Mouse (Mus musculus) forebrain, embryonic 14.5 days (tissue): Measurements from ENCODE around the gene Cyp21a1. TPM values are rescaled to one million over a fixed set of nuclear protein-coding genes. Genes with fewer than 3 reads are reported as not detected.
"Not testable (repeated sequence)": the region's sequence is repeated elsewhere in the genome, so short reads cannot be mapped to it uniquely, and the experiment has no call there.

Experiments
- ATAC-seq: fragments of 200-750 bp; cut with Nextera tagmentation; 2 replicates; pipeline ENCODE4 v1.8.0; 2017; ENCODE audit warnings: mild to moderate bottlenecking, moderate library complexity
- DNase-seq: peaks from one replicate; pipeline ENCODE4 v3.0.0-alpha.2; 2015; ENCODE audit warnings: low spot score
- H3K27ac ChIP-seq: fragments of 300-500 bp; sonication (generic); 2 replicates; pipeline ENCODE4 v1.5.1; 2014; ENCODE audit warnings: low read depth, mild to moderate bottlenecking, control low read depth, low read length, moderate library complexity
- H3K27me3 ChIP-seq: fragments of 300-500 bp; sonication (generic); replicated peaks from 2 replicates; pipeline ENCODE4 v1.6.1; 2014; ENCODE audit warnings: low read length, control low read depth, mixed read lengths; ENCODE audit not compliant: control insufficient read depth, insufficient read depth
- H3K36me3 ChIP-seq: fragments of 300-500 bp; sonication (generic); 2 replicates; pipeline ENCODE4 v1.6.1; 2014; ENCODE audit warnings: low read length, control low read depth; ENCODE audit not compliant: control insufficient read depth, insufficient read depth
- H3K4me1 ChIP-seq: fragments of 300-500 bp; sonication (generic); 2 replicates; pipeline ENCODE4 v1.6.1; 2014; ENCODE audit warnings: antibody characterized with exemption, low read length, control low read depth; ENCODE audit not compliant: control insufficient read depth, insufficient read depth
- H3K4me2 ChIP-seq: fragments of 300-500 bp; sonication (generic); 2 replicates; pipeline ENCODE4 v1.6.1; 2014; ENCODE audit warnings: mild to moderate bottlenecking, control low read depth, low read length
- H3K4me3 ChIP-seq: fragments of 300-500 bp; sonication (generic); 2 replicates; pipeline ENCODE4 v1.5.1; 2014; ENCODE audit warnings: low read depth, low read length, control low read depth
- H3K9ac ChIP-seq: fragments of 300-500 bp; sonication (generic); 2 replicates; pipeline ENCODE4 v1.6.1; 2014; ENCODE audit warnings: mild to moderate bottlenecking, low read length, control low read depth, moderate library complexity
- H3K9me3 ChIP-seq: fragments of 300-500 bp; sonication (generic); replicated peaks from 2 replicates; pipeline ENCODE4 v1.6.1; 2016; ENCODE audit warnings: low read length, control low read depth, mixed read lengths; ENCODE audit not compliant: control insufficient read depth
- WGBS: fragments of 180-500 bp; shearing (Covaris S2); extraction: QIAGEN DNeasy Blood & Tissue Kit; methylation state at CpG from one replicate; pipeline ENCODE4 v1.1.7; 2014; 5-methylcytosine and 5-hydroxymethylcytosine counted together
- polyA plus RNA-seq: library from polyadenylated mRNA; unstranded; fragments of >200 nt; fragmentation: Nextera tagmentation; extraction: Ambion mirVana; gene quantifications from 2 replicates; pipeline ENCODE4 v1.2.1, GENCODE M21; 2014

The Cyp21a1 gene
- not detected in 2 replicates for polyA plus RNA-seq

DNA sequence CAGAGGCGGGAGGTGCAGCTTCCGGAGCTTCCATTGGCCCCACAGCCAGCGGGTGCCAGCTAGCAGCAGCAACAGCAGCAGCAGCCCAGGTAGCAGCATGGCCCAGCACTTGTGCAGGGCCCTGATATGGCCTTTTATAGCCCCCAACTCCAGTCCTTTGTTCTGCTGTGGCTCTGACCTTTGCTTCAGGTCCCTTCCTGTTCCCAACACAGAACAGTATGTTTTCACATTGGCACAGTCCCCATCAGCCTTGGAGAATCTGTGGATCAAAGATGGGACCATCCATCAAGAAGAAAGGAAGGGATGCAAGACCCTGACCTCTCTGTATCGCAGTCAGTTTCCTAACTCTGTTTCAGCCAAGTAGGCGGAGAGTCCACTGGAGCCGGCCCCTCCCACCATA is at the start of gene Cyp21a1:
TSS of gene Cyp21a1 (minus strand) at position 261 of the 400 bp plus-strand sequence.
- not testable (repeated sequence) for H3K4me2 ChIP-seq, H3K9ac ChIP-seq, H3K36me3 ChIP-seq, H3K27ac ChIP-seq, H3K4me3 ChIP-seq, H3K9me3 ChIP-seq, H3K27me3 ChIP-seq, ATAC-seq, DNase-seq, H3K4me1 ChIP-seq
- WGBS: 100% methylated on average over 2 of the region's 6 CpGs

DNA sequence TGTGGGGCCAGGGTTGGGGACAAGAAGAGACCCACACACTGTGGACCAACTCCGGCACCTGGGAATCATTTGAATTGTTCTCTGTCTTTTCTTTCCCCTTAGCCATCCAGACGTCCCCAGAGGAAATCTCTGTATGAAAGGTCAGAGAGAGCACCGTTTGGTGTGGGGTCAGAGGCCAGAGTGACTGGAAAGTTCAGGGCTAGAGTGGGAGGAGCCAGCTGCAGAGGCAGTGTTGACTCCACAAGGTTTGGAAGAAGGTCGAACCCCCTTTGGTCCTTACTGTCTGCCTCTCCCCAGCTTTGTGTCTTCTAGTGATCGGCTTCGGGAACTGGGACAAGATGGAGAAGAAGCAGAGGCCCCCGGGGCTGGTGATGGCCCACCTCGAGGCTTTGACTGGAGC is 49.1 kb upstream of the Cyp21a1 start:
- H3K9ac ChIP-seq: no peak overlapping the region
- H3K27me3 ChIP-seq: no peaks in the 10 kb centered on the region
- no peaks in the 10 kb centered on the region for H3K9me3 ChIP-seq
- no peak overlapping the region for H3K4me2 ChIP-seq
- H3K27ac ChIP-seq: no peak overlapping the region
- H3K36me3 ChIP-seq: peaks cover 53% of the 10 kb centered on the region
- 88% methylated on average over 8 of the region's 8 CpGs for WGBS
- H3K4me1 ChIP-seq: peaks cover 17% of the 10 kb centered on the region
- H3K4me3 ChIP-seq: no peak overlapping the region
- ATAC-seq: no peak
- no peak for DNase-seq

- ATAC-seq: no peak; the same call in 1 of the 2 replicates
- Histone ChIP-seq H3K27ac (no peak overlapping the region), H3K9me3 (no peaks in the 10 kb centered on the region), H3K36me3 (peaks cover 60% of the 10 kb centered on the region), H3K4me3 (peak overlapping the region; percentile 64), H3K4me1 (peaks cover 17% of the 10 kb centered on the region), H3K4me2 (peak overlapping the region; percentile 98), H3K9ac (peak overlapping the region; percentile 88), H3K27me3 (no peaks in the 10 kb centered on the region)
- no peak for DNase-seq
- WGBS: 1% methylated on average over 25 of the region's 25 CpGs
Observed at GRCm38 (mm10) chr17:34850517-34851125, 46.3 kb upstream of the Cyp21a1 start.

- Histone ChIP-seq H3K27me3 (no peaks in the 10 kb centered on the region), H3K9ac (peak within 1 kb of the TSS; percentile 88), H3K4me3 (peak within 1 kb of the TSS; percentile 64), H3K4me2 (peak within 1 kb of the TSS; percentile 98), H3K36me3 (peaks cover 60% of the 10 kb centered on the region), H3K9me3 (no peaks in the 10 kb centered on the region), H3K4me1 (peaks cover 17% of the 10 kb centered on the region), H3K27ac (peak within 1 kb of the TSS; percentile 39; the same call in 1 of the 2 replicates)
- DNase-seq (peak; percentile 99), ATAC-seq (peak; percentile 98)
- WGBS: 1% methylated on average over 55 of the region's 65 CpGs
Observed at GRCm38 (mm10) chr17:34849722-34850516, 45.6 kb upstream of the Cyp21a1 start, which contains the start of the genes Skiv2l and Nelfe. TSS of gene Skiv2l (minus strand) at chr17:34850210. TSS of gene Nelfe (plus strand) at chr17:34850391.

DNA sequence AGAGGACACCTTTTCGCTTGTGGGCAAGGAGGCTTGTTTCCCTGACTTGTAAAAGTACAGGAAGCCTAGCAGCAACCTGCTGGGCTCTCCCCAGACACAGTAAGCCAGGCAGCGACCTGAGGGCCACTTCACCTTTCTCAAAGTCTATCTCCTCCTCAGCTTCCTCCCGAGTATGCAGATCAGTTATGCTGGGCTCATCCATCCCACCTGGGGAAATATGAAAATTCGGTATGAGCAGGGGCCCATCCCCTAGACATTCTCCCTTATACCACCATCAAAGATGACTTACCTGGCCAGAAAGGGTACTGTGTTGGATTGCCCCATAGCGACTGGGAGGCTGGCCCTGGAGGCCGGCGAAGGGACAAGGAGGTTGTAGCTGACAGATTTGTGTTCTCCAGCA is 43.3 kb upstream of the Cyp21a1 start:
- Histone ChIP-seq H3K4me2 (no peak overlapping the region), H3K27ac (no peak overlapping the region), H3K9ac (no peak overlapping the region), H3K27me3 (no peaks in the 10 kb centered on the region), H3K4me3 (no peak overlapping the region), H3K36me3 (peaks cover 62% of the 10 kb centered on the region), H3K4me1 (peaks cover 17% of the 10 kb centered on the region), H3K9me3 (no peaks in the 10 kb centered on the region)
- ATAC-seq: no peak
- no peak for DNase-seq
- WGBS: 93% methylated on average over 7 of the region's 7 CpGs

DNA sequence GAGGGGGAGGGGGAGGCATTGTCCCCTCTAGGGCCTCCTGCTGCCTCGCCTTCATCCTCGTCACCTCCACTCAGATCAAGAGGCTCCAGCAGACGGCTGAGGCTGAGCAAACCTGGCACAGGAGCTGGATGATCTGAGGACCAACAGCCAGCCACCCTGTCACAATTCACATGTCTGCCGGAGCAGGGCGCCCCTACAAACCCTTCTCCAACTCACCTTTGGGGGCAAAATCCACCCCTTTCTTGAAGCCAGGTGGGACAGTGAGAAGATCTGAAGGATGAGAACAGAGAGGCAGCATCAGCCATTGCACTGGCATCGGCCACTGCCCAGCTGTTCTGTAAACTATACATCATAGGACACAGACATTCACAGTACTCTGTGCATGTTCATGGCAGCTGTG is 42.8 kb upstream of the Cyp21a1 start:
- no peaks in the 10 kb centered on the region for H3K27me3 ChIP-seq
- ATAC-seq (no peak), DNase-seq (no peak)
- H3K4me3 ChIP-seq: no peak overlapping the region
- 85% methylated on average over 6 of the region's 6 CpGs for WGBS
- H3K27ac ChIP-seq: no peak overlapping the region
- H3K9ac ChIP-seq: no peak overlapping the region
- H3K36me3 ChIP-seq: peaks cover 63% of the 10 kb centered on the region
- peaks cover 17% of the 10 kb centered on the region for H3K4me1 ChIP-seq
- H3K4me2 ChIP-seq: no peak overlapping the region
- no peaks in the 10 kb centered on the region for H3K9me3 ChIP-seq

- no peak overlapping the region for H3K4me3 ChIP-seq
- H3K9me3 ChIP-seq: no peaks in the 10 kb centered on the region
- no peaks in the 10 kb centered on the region for H3K27me3 ChIP-seq
- H3K27ac ChIP-seq: no peak overlapping the region
- 93% methylated on average over 13 of the region's 13 CpGs for WGBS
- no peak overlapping the region for H3K9ac ChIP-seq
- peaks cover 5% of the 10 kb centered on the region; the same call in 1 of the 2 replicates for H3K4me1 ChIP-seq
- no peak for ATAC-seq
- DNase-seq: no peak
- peaks cover 84% of the 10 kb centered on the region for H3K36me3 ChIP-seq
- no peak overlapping the region for H3K4me2 ChIP-seq
Observed at GRCm38 (mm10) chr17:34844884-34845283, 40.5 kb upstream of the Cyp21a1 start.

DNA sequence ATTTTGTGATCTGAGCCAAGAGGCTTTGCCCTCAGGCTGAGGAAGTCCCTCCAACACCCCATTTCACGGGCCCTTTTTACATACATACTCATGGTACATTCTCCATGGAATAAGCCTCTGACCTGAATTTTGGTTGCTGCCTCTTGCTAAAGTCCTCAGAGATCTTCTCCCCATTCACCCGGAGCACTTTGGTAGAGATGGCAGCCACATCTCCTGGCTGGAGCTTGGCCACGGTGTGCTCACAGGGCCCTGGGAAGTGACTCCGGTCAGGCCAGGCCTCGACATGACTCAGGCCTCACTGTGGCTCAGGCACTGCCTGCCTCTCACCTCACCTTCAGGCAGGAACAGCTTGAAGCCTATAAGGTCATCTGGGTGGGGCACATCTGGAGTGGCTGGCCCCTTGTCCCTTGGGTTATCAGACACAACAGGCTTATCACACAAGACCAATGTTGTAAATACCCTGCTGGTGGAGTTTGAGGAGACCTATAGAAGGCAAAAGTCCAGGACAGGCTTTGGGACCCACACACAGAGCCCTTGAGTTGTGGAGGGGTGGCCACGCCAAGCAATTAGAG is 36.5 kb upstream of the Cyp21a1 start:
- peaks cover 10% of the 10 kb centered on the region for H3K4me1 ChIP-seq
- DNase-seq (no peak), ATAC-seq (no peak)
- H3K4me3 ChIP-seq: no peak overlapping the region
- no peaks in the 10 kb centered on the region for H3K9me3 ChIP-seq
- 87% methylated on average over 6 of the region's 6 CpGs for WGBS
- no peak overlapping the region for H3K27ac ChIP-seq
- no peak overlapping the region for H3K4me2 ChIP-seq
- H3K27me3 ChIP-seq: no peaks in the 10 kb centered on the region
- H3K9ac ChIP-seq: no peak overlapping the region
- H3K36me3 ChIP-seq: peaks cover 74% of the 10 kb centered on the region
